Comparison of ENCODE assay signal across 1 mouse cellular context in the genomic region with DNA sequence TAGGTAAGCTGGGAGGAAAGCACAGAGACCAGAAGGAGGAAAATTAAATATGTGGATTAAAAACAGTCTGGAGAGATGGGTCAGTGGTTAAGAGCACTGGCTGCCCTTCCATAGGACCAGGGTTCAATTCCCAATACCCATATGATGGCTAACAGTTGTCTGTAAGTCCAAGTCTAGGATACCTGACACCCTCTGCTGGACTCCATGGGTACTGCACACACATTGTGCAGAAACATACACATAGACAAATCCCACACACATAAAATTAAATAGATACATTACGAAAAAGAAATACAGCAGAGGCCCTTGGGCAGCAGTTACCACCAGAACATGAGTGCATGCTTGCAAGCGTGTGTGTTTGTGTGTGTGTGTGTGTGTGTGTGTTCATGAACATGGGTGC.
TF ChIP-seq lines count a peak whose summit lies in the region.

No protein-coding gene starts in this region.

TF ChIP-seq in MEL, 35 proteins besides CTCF, POLR2A, EP300 and RAD21:
- no peak for TF ChIP-seq UBTF (IDR thresholded peaks at IDR 0.05; ENCODE audit: borderline replicate concordance, insufficient read depth, low read depth, low read length)
- TF ChIP-seq TBP (IDR thresholded peaks at IDR 0.05; ENCODE audit: low read depth, low read length) = no peak
- TF ChIP-seq RCOR1 (IDR thresholded peaks at IDR 0.05; ENCODE audit: low read depth, low read length) = no peak
- TF ChIP-seq MAFK (IDR thresholded peaks at IDR 0.05; ENCODE audit: borderline replicate concordance, low read depth, low read length) = no peak
- TF ChIP-seq BHLHE40 (IDR thresholded peaks at IDR 0.05; ENCODE audit: borderline replicate concordance, low read depth, low read length) = no peak
- TF ChIP-seq MAZ (IDR thresholded peaks at IDR 0.05; ENCODE audit: low read depth, low read length) = no peak
- no peak for TF ChIP-seq ZNF384 (IDR thresholded peaks at IDR 0.05; ENCODE audit: low read depth, low read length)
- TF ChIP-seq TCF12 (IDR thresholded peaks at IDR 0.05; ENCODE audit: low read depth, low read length) = no peak
- no peak for TF ChIP-seq TAL1 (IDR thresholded peaks at IDR 0.05; ENCODE audit: low read length)
- TF ChIP-seq CHD2 (IDR thresholded peaks at IDR 0.05; ENCODE audit: low read length) = no peak
- TF ChIP-seq KAT2A (conservative IDR thresholded peaks at IDR 0.05; ENCODE audit: low read depth, low read length) = no peak
- no peak for TF ChIP-seq POLR2AphosphoS5 (IDR thresholded peaks at IDR 0.05; ENCODE audit: borderline replicate concordance, low read depth, low read length)
- TF ChIP-seq ETS1 (IDR thresholded peaks at IDR 0.05; ENCODE audit: low read depth, low read length) = no peak
- TF ChIP-seq NRF1 (IDR thresholded peaks at IDR 0.05; ENCODE audit: insufficient read depth, low read depth, low read length, poor library complexity, severe bottlenecking) = no peak
- TF ChIP-seq CHD1 (IDR thresholded peaks at IDR 0.05; ENCODE audit: low read depth, low read length) = no peak
- no peak for TF ChIP-seq USF1 (IDR thresholded peaks at IDR 0.05; ENCODE audit: low read depth, low read length)
- no peak for TF ChIP-seq E2F4 (IDR thresholded peaks at IDR 0.05; ENCODE audit: borderline replicate concordance, low read depth, low read length)
- TF ChIP-seq MXI1 (IDR thresholded peaks at IDR 0.05; ENCODE audit: low read depth, low read length) = no peak
